Mouse (Mus musculus) CD4-positive, CD25-positive, alpha-beta regulatory T cell, adult 2 months (primary cell): ENCODE measurements around the gene Ms4a4b.
A peak's percentile ranks its signal among the peaks of the same experiment; 100 is the strongest.
"Not testable (repeated sequence)": the region's sequence is repeated elsewhere in the genome, so short reads cannot be mapped to it uniquely, and the experiment has no call there.

Source experiments
- DNase-seq: peaks from one replicate; pipeline ENCODE4 v3.0.0-alpha.2; 2012; ENCODE audit warnings: low read depth, low spot score

Gene Ms4a4b

GRCm38 (mm10) chr19:11443338-11443737 lies at the start of gene Ms4a4b:
Gene Ms4a4b (plus strand): TSS chr19:11443553.
- peak; percentile 78 for DNase-seq

- DNase-seq, result no peak
Observed at GRCm38 (mm10) chr19:11395769-11396168, 47.6 kb upstream of the Ms4a4b start.

DNA sequence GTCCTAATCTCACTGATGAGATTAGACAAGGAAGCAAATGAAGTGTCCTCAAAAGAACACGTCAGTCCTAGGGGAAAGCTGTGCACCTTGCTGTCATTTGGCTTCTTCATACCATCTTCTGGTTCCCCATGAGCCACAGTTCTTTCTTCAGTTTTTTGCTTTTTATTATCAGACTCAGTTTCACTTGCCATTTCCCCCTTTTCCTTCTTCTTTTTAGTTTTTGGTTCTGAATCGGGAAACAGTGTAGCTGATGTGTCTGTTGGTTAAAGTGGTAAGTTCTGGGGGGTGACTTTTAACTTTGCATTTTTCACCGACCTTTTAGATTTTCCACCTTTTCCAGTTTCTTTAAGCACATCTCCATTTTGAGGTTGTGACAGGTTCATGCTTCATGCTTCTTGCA lies 38.8 kb upstream of the Ms4a4b start, which contains the start of gene Ms4a4c:
Gene Ms4a4c (plus strand): TSS at position 244 of the 400 bp plus-strand sequence.
- DNase-seq, result no peak

- DNase-seq, result peak; percentile 65
Observed at GRCm38 (mm10) chr19:11407428-11407827, 35.9 kb upstream of the Ms4a4b start.

- DNase-seq, result peak; percentile 60
Observed at GRCm38 (mm10) chr19:11408591-11408990, 34.8 kb upstream of the Ms4a4b start.

GRCm38 (mm10) chr19:11411640-11412039 lies 31.7 kb upstream of the Ms4a4b start:
- DNase-seq, result peak; percentile 54

- DNase-seq, result peak; percentile 52
Observed at GRCm38 (mm10) chr19:11414084-11414483, 29.3 kb upstream of the Ms4a4b start.

- no peak for DNase-seq
Observed at GRCm38 (mm10) chr19:11415581-11415980, 27.8 kb upstream of the Ms4a4b start.

- DNase-seq, result not testable (repeated sequence)
Observed at GRCm38 (mm10) chr19:11418865-11419264, 24.5 kb upstream of the Ms4a4b start.

- not testable (repeated sequence) for DNase-seq
Observed at GRCm38 (mm10) chr19:11431209-11431608, 12.1 kb upstream of the Ms4a4b start.

GRCm38 (mm10) chr19:11435058-11435834 lies 8.1 kb upstream of the Ms4a4b start:
- DNase-seq, result peak; percentile 62

DNA sequence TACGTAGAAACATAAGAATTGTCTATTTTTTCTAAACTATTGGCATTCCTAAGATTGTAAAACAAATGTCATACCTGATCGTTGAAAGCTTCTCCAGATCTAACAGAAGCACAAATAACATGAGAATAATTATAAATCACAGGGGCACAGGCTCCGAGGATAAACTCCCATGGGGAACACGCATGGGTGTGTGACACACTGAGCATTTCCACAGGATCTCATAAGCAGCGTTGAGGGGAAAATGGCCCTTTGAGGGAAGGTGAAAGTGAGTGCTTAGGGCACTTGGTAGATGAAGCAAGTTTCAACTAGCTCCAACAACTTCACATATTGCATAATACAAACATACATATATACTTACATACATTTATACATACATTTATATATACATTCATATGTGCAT lies 611 bp downstream of the Ms4a4b start:
- peak; percentile 48 for DNase-seq

DNA sequence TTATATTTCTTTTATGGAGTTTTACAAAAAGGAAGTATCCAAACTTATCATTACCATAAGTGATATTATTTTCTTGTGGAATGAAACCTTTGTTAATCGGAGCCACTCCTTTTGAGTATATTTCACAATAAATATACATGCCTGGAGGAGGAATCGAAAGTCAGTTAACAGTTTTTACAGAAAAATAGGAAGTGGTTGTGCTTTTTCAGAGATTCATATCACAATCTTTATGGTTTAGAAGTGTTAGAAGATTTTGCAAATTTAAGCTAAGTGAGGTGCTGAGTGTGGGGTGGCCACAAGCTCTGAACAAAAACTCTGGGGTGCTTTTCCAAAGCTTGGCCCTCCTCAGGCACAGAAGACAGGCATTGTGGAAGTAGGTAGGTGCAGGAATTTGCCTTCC lies 3.9 kb downstream of the Ms4a4b start:
- DNase-seq, result peak; percentile 55

DNA sequence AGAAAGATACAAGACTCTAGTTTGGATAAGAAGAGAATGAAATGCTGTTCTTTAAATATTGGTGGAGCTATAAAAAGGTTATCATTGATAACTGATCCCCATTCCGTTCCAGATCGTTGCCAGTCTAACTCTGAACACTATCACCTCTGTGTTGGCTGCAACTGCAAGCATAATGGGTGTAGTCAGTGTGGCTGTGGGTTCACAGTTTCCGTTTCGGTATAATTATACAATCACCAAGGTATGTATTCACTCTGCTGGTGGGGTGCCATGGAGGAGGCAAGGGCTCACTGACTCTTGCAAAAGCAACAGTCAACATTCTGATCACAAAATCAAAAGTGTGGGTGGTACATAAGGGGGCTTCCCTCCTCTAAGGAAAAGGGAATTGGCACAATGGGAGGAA lies 15.7 kb downstream of the Ms4a4b start:
- not testable (repeated sequence) for DNase-seq

DNA sequence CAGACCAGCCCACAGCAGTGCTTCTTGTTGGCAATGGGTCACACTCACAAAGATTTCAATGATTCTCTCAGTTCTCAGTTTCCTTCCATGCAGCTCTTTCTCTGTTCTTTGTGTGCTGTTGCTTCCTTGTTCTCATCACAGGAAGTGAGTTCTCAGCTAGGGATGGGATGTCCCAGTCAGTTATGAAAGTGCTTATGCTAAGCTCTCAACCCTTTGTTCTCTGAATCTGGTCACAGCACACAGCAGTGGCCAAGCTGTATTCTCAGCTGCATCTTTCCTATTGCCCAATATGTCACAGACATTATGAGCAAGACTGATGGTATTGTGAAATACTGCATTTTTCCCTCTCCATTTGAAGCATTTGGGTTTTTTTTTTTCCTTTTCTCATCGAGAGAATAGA lies 21.4 kb downstream of the Ms4a4b start:
- DNase-seq, result not testable (repeated sequence)

GRCm38 (mm10) chr19:11466471-11466870 lies 23.1 kb downstream of the Ms4a4b start:
- no peak for DNase-seq

DNA sequence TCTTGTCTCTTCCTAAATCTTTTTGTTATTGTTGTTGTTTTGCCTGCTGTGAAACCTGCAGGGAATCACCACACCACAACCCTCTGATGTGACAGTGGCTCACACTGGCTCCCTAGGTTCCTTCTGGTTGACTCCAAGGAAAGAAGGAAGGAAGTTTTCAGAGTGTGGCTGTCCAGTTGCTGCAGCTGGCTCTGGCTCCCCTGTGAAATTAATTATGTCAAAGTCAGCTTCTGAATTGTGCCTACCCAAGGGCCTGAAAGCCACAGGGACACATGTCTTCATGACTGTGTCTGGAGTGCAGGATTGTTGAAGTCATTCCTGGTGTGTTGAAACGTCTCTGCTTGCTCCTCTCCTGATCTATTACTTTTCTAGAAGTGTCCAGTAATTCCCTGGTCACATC lies 25.0 kb downstream of the Ms4a4b start:
- not testable (repeated sequence) for DNase-seq

- DNase-seq, result peak; percentile 48
Observed at GRCm38 (mm10) chr19:11469215-11469614, 25.9 kb downstream of the Ms4a4b start, which contains the start of gene Ms4a6c. Gene Ms4a6c (plus strand): TSS chr19:11469366.

GRCm38 (mm10) chr19:11479714-11480113 lies 36.4 kb downstream of the Ms4a4b start:
- peak; percentile 59 for DNase-seq

- peak; percentile 58 for DNase-seq
Observed at GRCm38 (mm10) chr19:11482684-11483083, 39.3 kb downstream of the Ms4a4b start.

- DNase-seq, result peak; percentile 67
Observed at GRCm38 (mm10) chr19:11483941-11484340, 40.6 kb downstream of the Ms4a4b start.

DNA sequence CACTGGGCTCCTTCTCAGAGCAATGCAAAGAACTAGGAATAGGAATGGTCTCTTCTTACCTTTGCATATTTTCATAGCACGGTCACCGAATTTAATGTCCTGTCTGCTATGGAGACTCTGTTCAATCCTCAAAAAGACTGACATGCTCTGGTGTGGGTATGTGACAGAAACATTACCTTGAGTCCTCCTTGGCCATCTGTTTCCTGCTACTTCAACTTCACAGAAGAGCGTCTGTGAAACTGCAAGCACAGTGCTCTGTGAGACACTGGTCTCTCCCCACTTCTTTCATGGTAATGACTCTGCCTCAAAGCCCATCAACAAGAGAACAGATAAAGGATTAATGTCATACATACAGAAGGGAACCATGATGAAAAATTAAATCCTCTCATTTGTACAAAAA lies 41.0 kb downstream of the Ms4a4b start:
- peak; percentile 80 for DNase-seq

DNA sequence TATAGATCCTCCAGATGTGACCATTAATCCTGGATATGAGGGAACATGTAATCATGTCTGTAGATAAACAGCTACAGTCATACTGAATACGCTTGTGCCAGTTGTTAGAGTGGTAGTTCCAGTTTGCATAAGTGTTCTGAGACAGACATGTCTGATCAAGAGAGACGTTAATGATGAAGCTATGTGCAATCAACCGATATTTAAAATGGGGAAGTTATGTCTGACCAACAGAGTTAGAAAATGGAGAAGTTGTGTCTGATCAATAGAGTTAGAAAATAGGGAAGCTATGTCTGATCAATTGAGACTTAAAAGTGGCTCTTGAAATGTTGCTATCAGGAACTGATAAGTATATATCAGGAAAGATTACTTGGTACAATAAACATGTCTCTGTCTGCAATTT lies 41.9 kb downstream of the Ms4a4b start:
- DNase-seq, result peak; percentile 51
